Mouse (Mus musculus) embryonic fibroblast, embryonic 13.5 days (primary cell): ENCODE results near the gene Snx30. TPM values are rescaled to one million over a fixed set of nuclear protein-coding genes. Genes with fewer than 3 reads are reported as not detected.

ENCODE experiments used
- H3K27ac ChIP-seq: 2 replicates; pipeline ENCODE4 v1.5.1; 2012; ENCODE audit warnings: low read length, control low read depth, inconsistent platforms; ENCODE audit not compliant: insufficient read depth
- H3K4me1 ChIP-seq: 2 replicates; pipeline ENCODE4 v1.6.1; 2011; ENCODE audit warnings: low read length; ENCODE audit not compliant: control insufficient read depth, insufficient read depth
- H3K4me3 ChIP-seq: 2 replicates; pipeline ENCODE4 v1.5.1; 2011; ENCODE audit warnings: mild to moderate bottlenecking, control low read depth, low read length; ENCODE audit not compliant: insufficient read depth
- CTCF ChIP-seq: IDR thresholded peaks from 2 replicates; pipeline ENCODE4 v1.5.1; 2011; ENCODE audit warnings: mild to moderate bottlenecking, control low read depth, low read length, moderate library complexity, borderline replicate concordance; ENCODE audit not compliant: insufficient read depth
- POLR2A ChIP-seq: IDR thresholded peaks from 2 replicates; pipeline ENCODE4 v1.6.1; 2011; ENCODE audit warnings: low read depth, mild to moderate bottlenecking, control low read depth, low read length, moderate library complexity
- polyA plus RNA-seq: library from polyadenylated mRNA; stranded (reverse); fragments of >200 nt; gene quantifications from 2 replicates; pipeline ENCODE4 v1.2.4, GENCODE M21; 2011; ENCODE audit warnings: low read depth; ENCODE audit not compliant: missing spikeins, insufficient read length

Gene Snx30
- polyA plus RNA-seq, 1 experiment, result 14.7 TPM

GRCm38 (mm10) chr4:59896000-59896399 is 90.4 kb downstream of the Snx30 start:
- TF ChIP-seq CTCF, result no peak
- TF ChIP-seq POLR2A, result no peak
- Histone ChIP-seq H3K4me1 (peaks cover 5% of the 10 kb centered on the region), H3K4me3 (no peak overlapping the region), H3K27ac (no peak overlapping the region)

GRCm38 (mm10) chr4:59897814-59898520 is 92.3 kb downstream of the Snx30 start:
- H3K4me3 ChIP-seq, result no peak overlapping the region
- peaks cover 5% of the 10 kb centered on the region for H3K4me1 ChIP-seq
- H3K27ac ChIP-seq, result no peak overlapping the region
- TF ChIP-seq POLR2A, result no peak
- no peak for TF ChIP-seq CTCF

GRCm38 (mm10) chr4:59898521-59898919 is 92.9 kb downstream of the Snx30 start:
- TF ChIP-seq CTCF (no peak), POLR2A (no peak)
- no peak overlapping the region for H3K27ac ChIP-seq
- H3K4me3 ChIP-seq, result no peak overlapping the region
- H3K4me1 ChIP-seq, result peaks cover 5% of the 10 kb centered on the region

DNA sequence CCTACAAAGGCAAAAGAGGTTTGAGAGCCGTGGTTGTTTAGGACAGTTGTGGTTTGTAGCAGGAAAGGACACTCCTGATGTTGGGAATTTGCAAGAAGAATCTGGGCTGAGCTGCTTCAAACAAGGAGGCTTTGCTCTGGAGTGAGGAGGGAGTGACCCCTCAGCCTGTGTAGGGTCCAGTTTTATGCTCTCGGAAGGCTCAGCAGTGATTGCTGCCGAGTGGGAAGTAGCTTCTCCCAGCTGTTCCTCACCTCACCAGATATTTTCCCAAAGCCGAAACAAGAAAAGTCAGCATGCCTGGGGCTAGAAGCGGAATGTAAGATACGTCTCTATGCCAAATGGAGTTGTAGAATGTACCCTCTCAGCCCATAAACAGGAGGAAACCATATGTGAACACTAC is 96.2 kb downstream of the Snx30 start:
- TF ChIP-seq CTCF (no peak), POLR2A (no peak)
- Histone ChIP-seq H3K4me1 (no peaks in the 10 kb centered on the region), H3K27ac (no peak overlapping the region), H3K4me3 (no peak overlapping the region)

- Histone ChIP-seq H3K27ac (no peak overlapping the region), H3K4me3 (no peak overlapping the region), H3K4me1 (no peaks in the 10 kb centered on the region)
- TF ChIP-seq POLR2A, result no peak
- TF ChIP-seq CTCF, result peak; percentile 15; the same call in 1 of the 2 replicates
Measured at GRCm38 (mm10) chr4:59902547-59902946, 96.9 kb downstream of the Snx30 start.

DNA sequence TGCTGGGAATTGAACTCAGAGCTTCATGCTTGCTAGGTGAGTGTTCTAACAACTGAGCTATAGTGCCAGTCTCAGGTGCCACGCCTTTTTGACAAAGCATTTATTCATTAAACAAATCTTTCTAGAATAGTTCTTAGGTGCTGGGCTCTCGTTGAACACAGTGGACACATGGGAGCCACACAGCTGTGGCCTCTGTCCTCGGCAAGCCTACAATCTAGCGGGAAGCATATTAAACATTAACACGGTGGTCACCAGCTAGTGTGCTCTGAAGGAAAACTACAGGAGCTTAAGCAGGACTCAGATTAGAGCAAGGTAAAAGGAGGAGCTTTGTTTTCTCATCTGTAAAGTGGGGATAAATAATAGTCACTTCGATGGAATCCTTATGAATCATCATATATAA is 101.5 kb downstream of the Snx30 start:
- 0 out of 2 replicates have a peak, but pooled peaks cover 3% of the 10 kb centered on the region for H3K4me1 ChIP-seq
- H3K27ac ChIP-seq, result no peak overlapping the region
- H3K4me3 ChIP-seq, result no peak overlapping the region
- TF ChIP-seq POLR2A (no peak), CTCF (no peak)

DNA sequence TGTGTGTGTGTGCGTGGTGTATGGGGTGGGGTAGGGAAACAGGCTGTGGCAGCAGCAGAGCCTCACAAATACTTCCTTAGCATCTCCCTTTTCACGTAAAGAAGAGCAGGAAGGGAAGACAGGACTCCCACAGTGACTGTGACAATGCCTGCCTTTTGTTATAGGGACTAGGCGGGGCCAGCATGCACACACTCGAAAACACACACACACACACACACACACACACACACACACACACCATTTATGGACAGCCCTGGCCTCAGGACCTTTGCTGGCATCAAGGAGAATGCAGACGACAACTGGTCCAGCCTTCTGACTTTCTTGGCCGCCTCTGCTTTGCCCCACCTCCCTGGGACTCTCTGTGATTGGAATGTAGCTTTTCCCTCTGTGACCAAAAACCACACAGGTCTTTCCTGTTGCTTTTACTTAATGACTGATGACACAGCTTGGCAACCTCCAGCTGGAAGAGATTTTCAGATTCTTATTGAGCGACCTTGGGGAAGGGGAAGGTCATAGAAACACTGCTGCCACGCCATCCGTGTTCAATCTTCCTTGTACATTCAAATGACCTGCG is 102.1 kb downstream of the Snx30 start:
- no peak overlapping the region for H3K4me3 ChIP-seq
- 0 out of 2 replicates have a peak, but pooled peaks cover 3% of the 10 kb centered on the region for H3K4me1 ChIP-seq
- H3K27ac ChIP-seq, result no peak overlapping the region; the same call in 1 of the 2 replicates
- TF ChIP-seq POLR2A (no peak), CTCF (no peak)

DNA sequence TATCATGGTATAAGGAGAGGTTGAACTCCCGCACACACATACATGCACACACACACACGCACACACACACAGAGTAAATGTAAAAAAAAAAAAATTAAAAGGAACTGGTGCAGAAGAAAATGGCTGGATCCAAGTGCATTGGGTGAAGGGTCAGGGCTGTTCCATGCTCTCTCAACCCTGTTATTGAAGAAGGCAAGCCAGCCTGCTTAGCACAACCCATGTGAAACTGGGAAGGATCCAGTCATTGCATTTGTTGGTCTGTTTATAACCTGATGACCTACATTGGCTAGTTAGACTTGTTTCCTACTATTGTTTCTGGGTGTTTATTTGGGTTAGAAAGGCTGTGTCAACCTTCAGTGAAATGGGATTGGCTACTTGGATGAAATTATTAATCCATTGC is 103.1 kb downstream of the Snx30 start:
- Histone ChIP-seq H3K4me3 (no peak overlapping the region), H3K27ac (no peak overlapping the region), H3K4me1 (0 out of 2 replicates have a peak, but pooled peaks cover 3% of the 10 kb centered on the region)
- TF ChIP-seq CTCF (no peak), POLR2A (no peak)

DNA sequence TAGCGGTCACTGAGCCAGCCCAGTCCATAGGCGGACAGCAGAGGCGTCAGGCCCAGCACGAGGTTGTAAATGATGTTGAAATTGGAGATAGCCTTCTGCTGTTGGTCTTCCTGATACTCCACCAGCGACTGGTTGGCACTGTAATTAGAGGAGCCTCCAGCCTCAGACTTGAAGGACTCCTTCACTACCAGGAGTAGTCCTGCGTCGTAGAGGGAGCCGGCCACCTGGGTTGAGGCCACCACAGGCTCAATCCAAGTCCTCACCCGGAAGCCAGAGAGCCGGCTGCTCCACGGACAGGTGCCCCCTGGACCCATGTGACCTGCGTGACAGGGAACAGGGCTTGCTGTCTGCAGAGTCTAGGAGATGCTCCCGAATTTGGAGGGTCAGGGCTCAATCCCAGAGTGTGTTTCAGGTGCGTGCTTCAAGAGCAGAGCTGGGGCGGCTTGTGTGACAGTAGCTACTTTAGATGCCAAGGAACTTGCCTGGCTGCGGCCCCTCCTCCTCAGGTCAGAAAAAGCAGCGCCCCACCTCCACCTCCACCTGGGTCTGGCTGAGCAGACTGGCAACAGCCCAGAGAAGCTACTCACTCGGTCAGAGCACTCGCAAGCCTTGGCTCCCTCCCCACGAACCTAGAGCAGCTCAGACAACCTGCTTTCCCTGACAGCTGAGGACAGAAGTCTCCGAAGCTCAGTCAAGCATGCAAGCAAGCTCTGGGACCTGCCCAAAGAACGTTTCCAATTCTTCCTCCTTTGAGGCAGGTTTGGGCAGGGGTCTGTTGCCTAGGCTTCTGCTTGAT is 109.2 kb downstream of the Snx30 start, which contains the start of gene Slc46a2:
Gene Slc46a2, minus strand, starts transcription at position 449 of the 796 bp plus-strand sequence.
- Histone ChIP-seq H3K27ac (no peak within 1 kb of the TSS), H3K4me1 (no peaks in the 10 kb centered on the region), H3K4me3 (no peak within 1 kb of the TSS)
- TF ChIP-seq POLR2A, result no peak
- TF ChIP-seq CTCF, result no peak
